Mouse (Mus musculus) forebrain, postnatal 0 days (tissue): ENCODE results near the gene Trem3. TPM values are rescaled to one million over a fixed set of nuclear protein-coding genes. Genes with fewer than 3 reads are reported as not detected.

Source experiments
- ATAC-seq: fragments of 200-750 bp; cut with Nextera tagmentation; 2 replicates; pipeline ENCODE4 v1.8.0; 2017; ENCODE audit warnings: mild to moderate bottlenecking, moderate library complexity
- DNase-seq: peaks from one replicate; pipeline ENCODE4 v3.0.0-alpha.2; 2015
- H3K27ac ChIP-seq: fragments of 300-500 bp; sonication (generic); 2 replicates; pipeline ENCODE4 v1.5.1; 2014; ENCODE audit warnings: low read depth, mild to moderate bottlenecking, antibody characterized with exemption, low read length, moderate library complexity, mixed read lengths
- H3K27me3 ChIP-seq: fragments of 300-500 bp; sonication (generic); 2 replicates; pipeline ENCODE4 v1.6.1; 2014; ENCODE audit warnings: mild to moderate bottlenecking, low read length, mixed read lengths; ENCODE audit not compliant: insufficient read depth
- H3K36me3 ChIP-seq: fragments of 300-500 bp; sonication (generic); 2 replicates; pipeline ENCODE4 v1.6.1; 2014; ENCODE audit warnings: mild to moderate bottlenecking, moderate library complexity; ENCODE audit not compliant: insufficient read depth
- H3K4me1 ChIP-seq: fragments of 300-500 bp; sonication (generic); 2 replicates; pipeline ENCODE4 v1.6.1; 2014; ENCODE audit warnings: antibody characterized with exemption; ENCODE audit not compliant: insufficient read depth
- H3K4me2 ChIP-seq: fragments of 300-500 bp; sonication (generic); 2 replicates; pipeline ENCODE4 v1.6.1; 2014; ENCODE audit warnings: low read depth, mild to moderate bottlenecking, moderate library complexity
- H3K4me3 ChIP-seq: fragments of 300-500 bp; sonication (generic); 2 replicates; pipeline ENCODE4 v1.5.1; 2014; ENCODE audit warnings: low read depth, low read length, mixed read lengths
- H3K9ac ChIP-seq: fragments of 300-500 bp; sonication (generic); 2 replicates; pipeline ENCODE4 v1.6.1; 2014; ENCODE audit warnings: mild to moderate bottlenecking
- H3K9me3 ChIP-seq: fragments of 300-500 bp; sonication (generic); 2 replicates; pipeline ENCODE4 v1.6.1; 2016; ENCODE audit warnings: low read length
- CTCF ChIP-seq: sonication (generic); IDR thresholded peaks from 2 replicates; pipeline ENCODE4 v1.5.1; 2016; ENCODE audit warnings: antibody characterized with exemption, control low read depth, low read depth
- WGBS: fragments of 180-500 bp; shearing (Covaris S2); extraction: QIAGEN DNeasy Blood & Tissue Kit; methylation state at CpG from one replicate; pipeline ENCODE4 v1.1.7; 2014; 5-methylcytosine and 5-hydroxymethylcytosine counted together
- polyA plus RNA-seq: library from polyadenylated mRNA; unstranded; fragments of >200 nt; fragmentation: Nextera tagmentation; extraction: Ambion mirVana; gene quantifications from 2 replicates; pipeline ENCODE4 v1.2.1, GENCODE M21; 2015
- total RNA-seq: library from RNA; depleted of rRNA; stranded (reverse); fragments of >200 nt; gene quantifications from 2 replicates; pipeline ENCODE4 v1.2.3, GENCODE M21; 2014; rRNA removed

The Trem3 gene
- total and polyA plus RNA-seq, 2 experiments from 2014 or later = not detected

- H3K4me2 ChIP-seq = no peak overlapping the region
- no peak overlapping the region for H3K4me3 ChIP-seq
- WGBS = 77% methylated on average over 7 of the region's 7 CpGs
- H3K36me3 ChIP-seq = no peaks in the 10 kb centered on the region
- H3K27ac ChIP-seq = no peak overlapping the region
- H3K9me3 ChIP-seq = no peaks in the 10 kb centered on the region
- no peak for DNase-seq
- H3K4me1 ChIP-seq = no peaks in the 10 kb centered on the region
- H3K27me3 ChIP-seq = no peaks in the 10 kb centered on the region
- H3K9ac ChIP-seq = no peak overlapping the region
- no peak for TF ChIP-seq CTCF
- no peak for ATAC-seq
These were observed 52.6 kb downstream of the Trem3 start for GRCm38 (mm10) chr17:48300199-48300598.

GRCm38 (mm10) chr17:48300861-48301260 is 53.3 kb downstream of the Trem3 start:
- Histone ChIP-seq H3K9ac (no peak overlapping the region), H3K4me1 (no peaks in the 10 kb centered on the region), H3K4me2 (no peak overlapping the region), H3K27ac (no peak overlapping the region), H3K9me3 (no peaks in the 10 kb centered on the region), H3K27me3 (no peaks in the 10 kb centered on the region), H3K4me3 (no peak overlapping the region), H3K36me3 (no peaks in the 10 kb centered on the region)
- TF ChIP-seq CTCF = no peak
- 80% methylated on average over 9 of the region's 9 CpGs for WGBS
- ATAC-seq = no peak
- no peak for DNase-seq

GRCm38 (mm10) chr17:48301792-48302191 is 54.2 kb downstream of the Trem3 start:
- H3K36me3 ChIP-seq = no peaks in the 10 kb centered on the region
- H3K4me2 ChIP-seq = no peak overlapping the region
- no peaks in the 10 kb centered on the region for H3K9me3 ChIP-seq
- DNase-seq = no peak
- no peak for ATAC-seq
- no peak overlapping the region for H3K27ac ChIP-seq
- no peaks in the 10 kb centered on the region for H3K27me3 ChIP-seq
- no peaks in the 10 kb centered on the region for H3K4me1 ChIP-seq
- WGBS = 92% methylated on average over 5 of the region's 5 CpGs
- no peak for TF ChIP-seq CTCF
- H3K9ac ChIP-seq = no peak overlapping the region
- no peak overlapping the region for H3K4me3 ChIP-seq

Other genes starting within 250 kb of the Trem3 start
- not detected in 2 replicates for gene 1700122O11Rik, start 209.5 kb upstream of the Trem3 start, total RNA-seq
- not detected in 2 replicates for gene 1700122O11Rik, start 209.5 kb upstream of the Trem3 start, polyA plus RNA-seq
- not detected in 2 replicates for gene 1700067P10Rik, start 158.5 kb upstream of the Trem3 start, total RNA-seq
- not detected in 2 replicates for gene 1700067P10Rik, start 158.5 kb upstream of the Trem3 start, polyA plus RNA-seq
- not detected in 2 replicates for gene 9830107B12Rik, start 101.5 kb upstream of the Trem3 start, total RNA-seq
- gene 9830107B12Rik, start 101.5 kb upstream of the Trem3 start, polyA plus RNA-seq = not detected in 2 replicates
- not detected in 2 replicates for gene A530064D06Rik, start 80.5 kb upstream of the Trem3 start, total RNA-seq
- not detected in 2 replicates for gene A530064D06Rik, start 80.5 kb upstream of the Trem3 start, polyA plus RNA-seq
- 0.24 TPM in 1 of 2 replicates, not detected in the other for gene Trem1, start 15.0 kb upstream of the Trem3 start, total RNA-seq
- gene Trem1, start 15.0 kb upstream of the Trem3 start, polyA plus RNA-seq = 0.08 and 0.09 TPM in 2 replicates
- gene Treml4, start 16.5 kb downstream of the Trem3 start, total RNA-seq = not detected in 2 replicates
- not detected in 2 replicates for gene Treml4, start 16.5 kb downstream of the Trem3 start, polyA plus RNA-seq
- gene Treml2, start 51.7 kb downstream of the Trem3 start, total RNA-seq = 0.23 and 0.43 TPM in 2 replicates
- gene Treml2, start 51.7 kb downstream of the Trem3 start, polyA plus RNA-seq = 0.07 TPM in 1 of 2 replicates, not detected in the other
- 0.08 and 0.19 TPM in 2 replicates for gene B430306N03Rik, start 68.4 kb downstream of the Trem3 start, total RNA-seq
- 0.21 TPM in 1 of 2 replicates, not detected in the other for gene B430306N03Rik, start 68.4 kb downstream of the Trem3 start, polyA plus RNA-seq
- gene Trem2, start 98.6 kb downstream of the Trem3 start, total RNA-seq = 5.4 and 9.8 TPM in 2 replicates
- 8.0 and 9.3 TPM in 2 replicates for gene Trem2, start 98.6 kb downstream of the Trem3 start, polyA plus RNA-seq
- gene Treml1, start 112.1 kb downstream of the Trem3 start, total RNA-seq = 0.23 TPM in 1 of 2 replicates, not detected in the other
- gene Treml1, start 112.1 kb downstream of the Trem3 start, polyA plus RNA-seq = 0.11 TPM in 1 of 2 replicates, not detected in the other
- gene Nfya, start 162.1 kb downstream of the Trem3 start, total RNA-seq = 25.2 and 35.0 TPM in 2 replicates
- gene Nfya, start 162.1 kb downstream of the Trem3 start, polyA plus RNA-seq = 6.3 and 6.6 TPM in 2 replicates
- 18.7 and 21.0 TPM in 2 replicates for gene Oard1, start 162.2 kb downstream of the Trem3 start, total RNA-seq
- gene Oard1, start 162.2 kb downstream of the Trem3 start, polyA plus RNA-seq = 36.0 and 40.0 TPM in 2 replicates
- gene Apobec2, start 185.2 kb downstream of the Trem3 start, total RNA-seq = 0.43 and 1.1 TPM in 2 replicates
- 0.23 and 0.50 TPM in 2 replicates for gene Apobec2, start 185.2 kb downstream of the Trem3 start, polyA plus RNA-seq
- 0.31 TPM in 1 of 2 replicates, not detected in the other for gene Tspo2, start 203.7 kb downstream of the Trem3 start, total RNA-seq
- 0.47 and 0.82 TPM in 2 replicates for gene Tspo2, start 203.7 kb downstream of the Trem3 start, polyA plus RNA-seq
- gene Unc5cl, start 207.1 kb downstream of the Trem3 start, total RNA-seq = not detected in 2 replicates
- 0.14 and 0.56 TPM in 2 replicates for gene Unc5cl, start 207.1 kb downstream of the Trem3 start, polyA plus RNA-seq